Mouse (Mus musculus): ENCODE data around the gene Gc.

GRCm38 (mm10) chr5:89444360-89444759 lies 13.3 kb downstream of the Gc start:
- TF ChIP-seq CTCF (IDR thresholded peaks at IDR 0.05; ENCODE audit: borderline replicate concordance, insufficient read depth, low read length), result no peak
- TF ChIP-seq POLR2A (IDR thresholded peaks at IDR 0.05; ENCODE audit: low read depth, low read length), result no peak
